Mouse (Mus musculus) kidney, adult 2 months (tissue): ENCODE measurements at regions not wholly inside any gene's neighbourhood (a gene's known extent, or its start where the extent isn't known, plus 50 kb on each side); places are given as distances from the start of the nearest gene placed in this dataset.

Source experiments
- CTCF ChIP-seq: fragments of 200-500 bp; conservative IDR thresholded peaks from 2 replicates; pipeline ENCODE4 v1.5.1; 2011; ENCODE audit warnings: low read depth, mild to moderate bottlenecking, control low read depth, low read length, moderate library complexity, mixed read lengths; ENCODE audit not compliant: insufficient read depth, insufficient read length
- POLR2A ChIP-seq: fragments of 200-500 bp; IDR thresholded peaks from one replicate; pipeline ENCODE4 v1.6.1; 2011; ENCODE audit warnings: low read depth, low read length, control low read depth

DNA sequence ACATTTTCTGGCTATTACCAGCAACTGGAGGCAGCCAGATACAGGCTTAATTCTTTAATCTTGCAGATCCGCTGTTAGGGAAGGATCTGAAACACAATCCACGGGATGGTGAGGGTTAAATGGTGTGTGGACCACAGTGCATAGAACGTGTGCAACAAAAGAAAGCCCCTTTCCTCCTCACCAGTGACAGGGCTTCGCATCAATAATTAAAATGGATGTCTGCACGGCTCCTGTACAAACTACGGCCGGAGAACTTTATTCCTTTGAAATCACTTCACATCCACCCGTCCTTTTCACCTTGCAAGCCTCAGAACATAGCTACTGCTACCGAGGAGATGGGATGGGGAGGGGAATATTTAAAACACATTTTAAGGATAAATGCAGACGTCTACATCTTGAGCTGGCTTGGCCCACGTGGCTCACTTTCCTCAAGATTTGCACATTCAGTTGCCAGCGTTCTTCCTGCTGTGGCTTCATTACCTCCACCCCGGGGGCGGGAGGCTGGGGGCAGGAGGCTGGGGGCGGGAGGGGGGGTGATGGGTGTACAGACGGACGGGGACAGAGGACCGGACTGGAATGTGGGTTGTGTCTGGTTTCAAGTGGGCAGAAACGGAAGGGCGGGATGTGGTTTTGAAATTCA, 53.3 kb upstream of the Gm21915 start:
- TF ChIP-seq POLR2A (no peak), CTCF (no peak)
